Mouse (Mus musculus) 3T3-L1 (cell line): ENCODE measurements at regions not wholly inside any gene's neighbourhood (a gene's known extent, or its start where the extent isn't known, plus 50 kb on each side); places are given as distances from the start of the nearest gene placed in this dataset.

Experiments
- DNase-seq: peaks from one replicate; pipeline ENCODE4 v3.0.0-alpha.2; 2015; ENCODE audit warnings: low read depth, low spot score

GRCm38 (mm10) chr15:46945423-46945822 lies 6811.3 kb downstream of the 9330182O14Rik start:
- DNase-seq = no peak

GRCm38 (mm10) chr15:46990201-46990600 lies 6856.0 kb downstream of the 9330182O14Rik start:
- peak; percentile 2 for DNase-seq

- no peak for DNase-seq
Measured at GRCm38 (mm10) chr15:46997106-46997505, 6862.9 kb downstream of the 9330182O14Rik start.
